Mouse (Mus musculus) c-Kit-positive CD71-positive TER-119-negative erythroid progenitor cells, embryonic 14.5 days (primary cell): Measurements from ENCODE around the gene Dlat.
A peak's percentile ranks its signal among the peaks of the same experiment; 100 is the strongest.

ENCODE experiments used
- DNase-seq: peaks from one replicate; pipeline ENCODE4 v3.0.0-alpha.2; 2013; ENCODE audit warnings: low read depth

The Dlat gene

DNA sequence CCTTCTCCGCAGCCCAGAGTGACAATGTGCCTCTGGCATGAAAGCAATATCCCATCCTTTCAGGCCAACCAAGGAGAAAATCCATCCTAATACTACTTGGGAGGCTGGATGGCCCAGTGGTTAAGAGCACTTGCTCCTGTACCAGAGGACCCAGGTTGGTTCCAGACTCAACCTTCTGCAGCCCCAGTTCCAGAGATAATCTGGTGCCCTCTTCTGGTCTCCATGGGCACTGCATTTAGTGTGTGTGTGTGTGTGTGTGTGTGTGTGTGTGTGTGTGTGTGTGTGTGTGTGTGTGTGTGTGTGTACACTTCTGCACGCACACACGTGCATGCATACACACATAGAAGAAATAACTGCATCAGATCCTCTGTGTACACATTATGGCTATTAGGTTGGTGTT lies 66.0 kb downstream of the Dlat start:
- peak; percentile 46 for DNase-seq

DNA sequence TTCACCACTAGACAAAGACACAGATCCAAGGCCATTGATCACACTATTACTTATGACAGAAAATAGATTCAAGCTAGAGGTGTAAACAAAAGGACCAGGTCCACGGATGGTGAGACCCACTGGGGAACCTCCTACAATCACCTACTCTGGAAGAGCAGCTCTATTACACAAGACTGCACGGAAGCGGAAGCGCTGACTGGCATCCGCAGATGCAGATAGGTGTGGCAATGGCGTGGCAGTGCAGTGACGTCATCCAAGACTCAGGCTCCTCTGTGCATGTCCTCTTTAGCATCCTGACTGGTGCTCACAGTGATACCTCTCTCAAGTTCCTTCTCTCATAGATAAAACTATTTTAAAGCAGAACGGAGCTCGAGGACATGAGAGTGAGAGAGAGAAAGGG lies 66.6 kb downstream of the Dlat start:
- DNase-seq = no peak

DNA sequence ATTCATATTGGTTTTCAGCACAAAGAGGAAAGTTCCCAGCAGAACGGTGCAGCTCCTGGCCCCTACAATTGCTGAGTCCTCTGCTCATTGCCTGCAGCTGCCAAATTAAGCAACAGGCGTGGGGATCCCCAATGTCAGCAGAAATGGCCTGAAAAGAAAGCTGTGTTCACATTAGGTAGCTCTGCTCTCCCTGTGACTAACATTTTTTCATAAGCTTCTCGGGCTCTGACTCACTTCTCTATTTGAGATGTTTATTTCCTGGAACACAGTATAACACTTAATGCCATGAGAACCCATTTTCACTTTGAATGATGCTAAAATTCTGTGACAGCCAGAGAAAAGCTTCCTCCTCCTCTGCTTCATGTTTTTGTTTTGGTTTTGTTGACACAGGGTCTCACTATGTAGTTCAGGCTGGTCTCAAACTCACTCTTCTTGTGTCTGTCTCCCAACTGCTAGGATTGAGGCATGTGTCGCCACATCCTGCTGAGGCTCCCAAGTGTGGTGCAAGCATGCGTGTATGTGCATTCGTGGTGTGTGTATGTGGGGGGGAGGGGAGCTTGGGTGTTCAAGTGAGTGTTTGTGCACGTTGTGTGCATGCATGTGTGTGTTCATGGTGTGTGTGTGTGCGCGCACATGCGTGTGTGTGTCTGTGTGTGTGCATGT lies 68.6 kb downstream of the Dlat start:
- no peak for DNase-seq

- no peak for DNase-seq
Measured at GRCm38 (mm10) chr9:50586955-50587354, 72.6 kb downstream of the Dlat start.

DNA sequence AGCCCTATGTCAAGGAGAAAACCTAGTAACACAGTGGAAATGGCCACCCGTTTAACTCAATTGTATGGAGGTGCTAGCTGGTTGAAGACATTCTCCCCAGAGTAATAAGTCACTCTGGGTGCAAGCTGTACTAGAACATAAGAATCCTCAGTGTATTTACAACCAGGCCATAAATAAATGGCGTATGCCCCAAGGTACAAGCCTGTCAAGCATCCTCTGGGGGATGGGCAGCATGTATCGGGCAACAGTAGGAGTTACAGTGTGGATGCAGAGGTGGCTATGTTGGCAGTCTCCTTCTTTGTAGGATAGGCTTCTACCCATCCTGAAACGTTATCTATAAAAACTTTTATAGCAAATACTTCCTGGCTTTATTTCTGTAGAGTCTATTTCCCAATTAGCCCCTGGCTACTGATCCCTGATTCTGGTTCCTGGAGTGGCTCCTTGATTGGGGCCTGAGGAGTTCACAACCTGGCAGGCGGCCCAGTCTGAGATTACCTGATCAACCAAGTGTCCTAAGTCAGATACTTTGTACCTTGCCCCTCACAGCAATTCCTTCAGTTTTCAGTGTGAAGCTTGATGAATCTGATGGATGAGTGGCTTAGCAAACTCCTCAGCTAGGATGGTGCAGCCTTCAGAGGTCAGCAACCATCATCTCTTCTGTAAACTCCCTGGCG lies 74.3 kb downstream of the Dlat start:
- no peak for DNase-seq
